Mouse (Mus musculus) thymus, postnatal 4 days (tissue): ENCODE data around the gene Hlf.

Source experiments
- DNase-seq: peaks from one replicate; pipeline ENCODE4 v3.0.0; 2021

Hlf gene

DNA sequence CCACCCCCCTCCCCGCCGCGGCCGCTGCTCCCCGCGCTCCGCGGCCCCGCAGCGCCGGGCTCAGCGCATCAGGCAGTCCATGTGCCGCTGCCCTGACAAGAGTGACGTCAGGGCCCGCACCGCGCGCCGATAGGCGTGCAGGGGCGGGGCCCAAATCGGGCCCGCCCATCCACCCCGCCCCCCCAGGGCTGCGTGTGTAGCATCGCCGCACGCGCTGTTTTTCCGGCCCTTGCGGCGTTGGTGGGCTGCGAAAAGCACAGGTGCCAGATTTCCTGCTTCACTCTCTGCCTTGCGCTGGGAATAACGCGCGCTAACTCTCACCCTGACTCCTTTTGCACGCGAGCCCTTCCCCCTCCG lies at the start of gene Hlf:
TSS of gene Hlf (minus strand) at position 79 of the 357 bp plus-strand sequence.
- peak; percentile 93 for DNase-seq

DNA sequence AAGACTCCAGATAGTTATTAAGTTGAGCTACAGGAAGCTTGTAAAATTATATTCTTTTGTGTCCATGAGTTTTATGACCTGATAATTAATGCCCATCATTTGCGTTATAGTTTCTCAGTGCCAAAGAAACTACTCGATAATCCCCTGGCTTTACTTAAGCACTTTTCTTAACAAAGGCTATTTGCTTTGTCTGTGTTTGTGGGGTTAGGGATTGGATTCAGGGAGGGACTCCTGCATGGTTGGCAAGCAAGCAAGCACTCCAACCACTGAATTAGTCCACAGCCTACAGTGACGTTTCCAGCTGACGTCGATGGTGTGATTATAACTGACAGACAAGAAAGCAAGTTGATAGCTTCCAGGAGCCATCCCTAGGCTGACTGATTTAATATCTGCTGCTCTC lies 48.1 kb upstream of the Hlf start:
- DNase-seq, result no peak

DNA sequence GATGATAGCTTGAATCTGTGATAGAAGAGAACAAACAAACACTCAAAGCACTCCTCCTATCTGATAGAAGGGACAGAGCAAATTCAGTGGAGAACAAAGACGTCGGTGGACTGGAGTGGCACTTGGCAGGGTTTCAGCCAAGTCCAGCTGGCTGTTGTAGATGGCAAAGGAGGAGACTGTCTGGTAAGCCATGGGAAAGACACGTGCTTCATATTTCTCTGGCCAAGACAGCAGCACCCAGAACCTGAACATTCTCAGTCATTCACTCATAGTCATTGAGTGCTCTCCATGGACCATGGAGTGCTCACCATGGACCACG lies 34.5 kb upstream of the Hlf start:
- no peak for DNase-seq

DNA sequence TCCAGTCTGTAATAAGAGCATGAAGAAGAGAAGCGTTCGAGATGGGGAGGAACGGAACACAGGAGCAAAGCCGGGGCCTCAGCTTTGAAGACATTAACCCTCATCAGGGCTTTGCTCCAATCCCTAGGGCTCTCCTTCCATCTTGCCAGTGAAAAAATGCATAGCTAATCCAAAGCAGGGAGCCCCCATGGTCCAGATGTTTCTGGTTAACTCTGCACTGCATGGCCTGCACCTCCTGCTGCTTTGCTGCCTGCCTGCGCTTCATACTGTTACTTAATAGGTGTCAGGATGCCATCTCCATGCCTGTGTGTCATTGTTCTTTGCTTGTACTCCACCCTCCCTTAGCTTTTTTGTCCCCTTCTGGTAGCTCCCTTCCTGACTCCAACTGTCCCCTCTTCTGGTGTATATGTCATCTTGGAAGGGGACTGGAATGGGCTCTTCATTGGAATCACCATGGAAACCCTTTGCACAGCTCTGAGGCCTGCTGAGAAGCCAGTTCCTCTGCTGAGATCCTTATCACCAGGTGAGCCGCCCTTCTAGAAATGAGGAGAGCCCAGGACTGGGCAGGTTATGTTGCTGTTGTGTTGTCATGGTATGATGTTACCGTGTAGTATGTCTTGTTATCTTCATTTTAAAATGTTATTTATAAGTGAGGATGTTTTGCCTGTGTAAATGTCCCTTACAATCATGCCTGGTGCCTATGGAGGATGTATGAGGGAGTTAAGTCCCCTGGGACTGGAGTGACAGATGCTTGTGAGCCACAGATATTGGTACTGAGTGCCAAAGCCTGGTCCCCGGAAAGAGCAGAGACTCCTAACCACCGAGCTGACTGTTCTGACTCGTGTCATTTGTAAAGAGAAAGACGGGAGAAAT lies 33.9 kb upstream of the Hlf start:
- no peak for DNase-seq

DNA sequence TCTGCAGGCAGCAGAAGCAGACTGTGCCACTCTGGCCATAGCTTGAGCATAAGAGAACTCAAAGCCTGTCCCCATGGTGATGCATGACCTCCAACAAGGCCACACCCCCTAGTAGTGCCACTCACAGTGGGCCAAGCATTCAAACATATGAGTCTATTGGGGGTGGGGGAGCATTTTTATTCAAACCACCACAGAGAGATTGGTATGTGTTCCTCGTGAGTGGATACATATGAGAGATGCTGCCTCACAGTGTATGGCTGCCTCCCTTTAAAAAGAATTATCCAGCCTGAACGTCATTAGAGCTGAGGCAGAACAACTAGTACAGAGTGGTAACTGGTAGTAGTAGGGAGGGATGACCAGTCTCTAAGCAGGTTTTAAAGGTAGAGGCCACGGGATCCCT lies 33.2 kb upstream of the Hlf start:
- DNase-seq, result no peak

DNA sequence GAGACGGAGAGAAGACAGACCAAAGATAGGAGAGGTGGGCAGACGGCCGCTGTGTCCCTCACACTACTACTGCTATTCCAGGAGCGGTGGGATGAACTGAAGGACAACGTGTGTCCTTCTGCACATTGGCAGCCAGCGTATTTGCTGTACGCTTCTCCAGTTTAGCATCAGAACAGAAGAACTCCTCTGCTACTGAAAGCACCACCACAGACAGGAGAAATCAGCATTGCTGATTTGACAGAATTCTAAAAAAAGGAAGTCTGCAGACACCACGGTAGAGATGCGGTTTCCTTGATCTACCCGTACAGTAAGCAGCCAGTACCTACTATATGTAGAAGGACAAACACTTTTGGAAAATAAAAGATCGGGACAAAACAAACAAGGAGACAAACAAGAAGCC lies 29.0 kb upstream of the Hlf start:
- DNase-seq, result peak; percentile 16

DNA sequence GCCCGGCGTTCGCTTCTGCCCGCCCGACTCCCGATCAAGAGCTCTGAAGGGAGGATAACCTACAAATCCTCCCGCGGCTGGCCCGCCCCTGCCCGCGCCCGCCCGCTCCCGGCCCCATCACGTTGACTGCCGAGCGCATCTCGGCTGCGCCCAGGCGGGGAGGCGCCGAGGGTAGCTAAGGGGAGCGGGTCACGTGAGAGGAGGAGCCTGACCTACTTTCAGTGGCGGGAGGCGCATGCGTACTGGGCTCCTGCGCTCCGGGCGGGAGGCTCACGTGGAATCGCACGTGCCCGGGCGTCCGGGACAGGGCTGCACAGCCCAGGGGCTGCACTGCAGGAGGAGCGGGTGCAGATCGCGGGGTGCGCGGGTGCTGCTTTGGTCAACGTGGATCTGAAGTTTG lies 27.2 kb upstream of the Hlf start:
- DNase-seq, result peak; percentile 99

DNA sequence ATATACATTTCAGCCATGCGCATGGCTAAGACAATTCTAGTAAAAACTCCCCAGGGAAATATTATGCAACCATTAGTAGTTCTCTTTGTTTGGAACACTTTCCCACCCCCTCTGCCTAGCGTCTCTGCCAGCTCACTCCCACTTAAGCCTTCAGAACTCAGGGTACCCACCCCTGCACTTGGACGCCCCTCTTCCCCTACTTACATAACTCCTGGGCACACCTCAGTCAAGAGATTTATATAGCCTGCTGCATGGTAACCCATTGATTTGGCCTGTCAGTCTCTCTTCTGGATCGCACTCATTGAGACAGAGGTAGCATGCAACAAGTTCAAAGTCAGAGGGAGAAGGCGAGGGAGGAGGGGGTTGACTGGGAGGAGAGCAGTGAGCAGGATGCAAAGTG lies 26.3 kb upstream of the Hlf start:
- DNase-seq, result no peak

DNA sequence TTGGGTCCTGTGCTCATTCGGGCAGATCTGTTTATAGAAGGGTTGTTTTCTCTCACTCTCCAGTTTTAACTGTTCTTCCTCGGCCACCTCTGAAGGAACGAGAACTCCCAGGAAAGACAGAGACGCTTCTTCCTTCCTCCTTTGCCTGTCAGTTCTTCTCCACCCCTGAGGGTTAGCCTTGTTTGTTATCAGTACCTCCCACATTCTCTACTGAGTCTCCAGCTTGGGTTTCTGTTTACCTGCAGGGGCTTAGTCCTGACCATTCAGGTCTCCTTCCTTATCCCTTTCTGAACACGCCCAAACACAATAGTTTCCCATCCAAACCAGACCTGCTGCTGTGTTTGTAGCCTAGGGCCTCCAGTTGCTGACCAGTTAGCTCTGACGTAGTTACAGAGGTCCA lies 8.2 kb upstream of the Hlf start:
- no peak for DNase-seq

DNA sequence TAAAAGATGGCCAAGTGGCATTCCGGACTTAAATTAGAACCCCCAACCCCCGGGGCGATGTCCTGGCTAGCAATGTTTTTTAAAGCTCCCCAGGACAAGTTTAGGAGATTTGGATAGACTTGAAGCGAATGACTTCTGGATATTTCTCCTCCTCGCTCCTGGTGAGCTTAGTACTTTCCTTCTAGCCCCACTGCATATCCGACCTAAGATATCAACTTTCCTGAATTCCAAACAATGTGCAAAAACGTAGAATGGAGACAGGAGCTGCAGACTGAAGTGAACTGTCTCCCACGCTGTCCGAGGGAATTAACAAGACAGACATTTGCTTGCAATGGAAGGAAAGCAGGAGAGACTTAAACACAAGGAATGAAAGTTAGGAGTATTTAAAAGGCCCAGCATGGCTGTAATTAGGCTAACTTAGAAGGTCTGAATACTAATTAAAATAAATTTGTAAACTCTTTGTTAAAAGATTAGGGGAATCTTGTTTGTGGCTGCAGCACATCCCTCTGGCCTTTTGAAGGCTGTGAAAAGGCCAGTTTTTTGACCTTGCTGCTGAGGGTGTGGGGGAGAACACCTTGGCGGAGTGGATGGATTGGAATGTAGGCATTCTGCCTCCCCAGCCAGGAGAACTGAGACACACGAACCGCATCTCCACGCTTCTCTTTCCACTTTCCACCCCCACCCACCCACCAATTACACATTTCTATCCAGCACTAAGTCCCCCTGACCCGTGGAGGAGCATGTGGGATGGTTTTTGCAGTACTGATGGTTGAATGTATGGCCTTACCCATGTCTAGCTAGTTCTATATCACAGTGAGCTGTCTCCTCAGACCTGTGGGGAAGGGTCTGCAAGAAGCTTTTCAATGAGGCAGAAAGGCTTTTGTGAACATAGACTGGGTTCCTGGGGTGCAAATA lies 833 bp upstream of the Hlf start:
- no peak for DNase-seq

DNA sequence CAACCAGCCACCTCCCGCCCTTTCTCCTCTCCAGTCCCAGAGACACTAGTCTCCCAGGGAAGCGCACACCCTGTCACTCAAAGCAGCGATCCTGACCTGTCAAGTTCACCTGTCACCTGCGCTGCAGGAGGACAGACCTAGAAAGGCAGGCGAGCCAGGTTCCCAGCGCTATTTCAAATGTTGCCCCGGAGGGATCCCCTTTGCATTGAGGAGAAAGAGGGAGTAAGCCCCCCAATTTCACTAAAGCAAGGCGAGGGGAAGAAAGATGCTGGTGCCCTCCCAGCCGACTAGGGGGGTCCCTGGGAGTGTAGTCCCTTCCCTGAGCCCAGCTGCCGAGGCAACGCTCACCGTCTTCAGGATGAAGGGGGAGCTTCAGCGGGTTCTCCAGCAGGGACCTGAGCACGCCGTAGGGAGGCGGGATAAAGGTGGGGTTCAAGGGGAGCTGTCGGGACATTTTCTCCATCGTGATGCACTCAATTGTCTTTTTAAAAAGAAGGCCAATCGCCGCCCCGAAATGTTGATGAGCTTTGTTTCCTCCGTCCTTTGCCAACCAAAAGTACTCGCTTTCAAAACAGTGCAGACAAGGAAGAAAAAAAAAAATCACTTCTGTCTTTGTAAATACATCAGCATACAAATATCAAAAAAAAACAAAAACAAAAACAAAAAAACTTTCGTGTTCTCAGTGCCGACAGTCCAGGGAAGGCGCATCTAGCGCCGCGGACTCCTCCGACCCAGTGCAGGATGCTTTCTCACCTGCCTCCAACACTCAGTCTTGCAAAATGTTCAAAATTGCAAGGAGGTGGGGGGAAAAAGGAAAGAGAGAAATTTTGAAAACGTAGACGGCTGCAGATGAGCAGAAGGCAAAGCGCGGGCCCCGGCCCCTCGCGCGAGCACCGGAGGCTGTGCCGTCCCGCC lies 536 bp downstream of the Hlf start:
- peak; percentile 30 for DNase-seq

DNA sequence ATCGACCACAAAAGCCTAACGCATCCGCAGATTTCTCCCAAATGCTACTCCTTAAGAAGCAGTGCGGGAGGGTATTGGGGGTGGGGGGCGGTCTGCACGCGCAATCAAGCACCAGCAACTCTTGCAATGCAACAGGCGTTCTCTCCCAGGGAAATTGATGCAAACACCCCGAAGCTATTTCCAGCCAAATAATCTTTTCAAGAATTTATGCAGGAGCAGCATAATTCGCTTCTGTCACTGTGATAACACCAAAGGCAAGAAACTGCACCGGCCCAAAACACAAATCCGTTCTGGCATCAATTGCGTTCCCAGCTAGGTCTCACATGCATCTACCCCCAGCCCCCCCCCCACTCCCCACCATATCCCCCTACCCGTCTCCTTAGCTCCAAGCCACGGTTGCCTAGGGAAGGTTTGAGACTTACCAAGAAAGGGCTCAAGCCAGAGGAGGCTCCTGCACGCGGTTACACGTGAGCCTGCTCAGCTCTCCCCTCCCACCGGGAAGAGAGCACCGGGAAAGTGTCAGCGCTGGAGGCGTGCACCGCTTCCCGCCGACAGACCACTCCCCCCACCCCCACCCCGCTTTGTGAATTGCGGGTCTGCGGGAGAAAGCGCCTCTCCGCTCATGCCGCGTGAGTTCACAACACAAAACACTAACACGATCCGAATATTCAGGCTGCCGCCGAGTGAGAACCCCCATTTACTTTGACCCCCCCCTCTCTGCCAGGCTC lies 1.4 kb downstream of the Hlf start:
- DNase-seq, result peak; percentile 20

DNA sequence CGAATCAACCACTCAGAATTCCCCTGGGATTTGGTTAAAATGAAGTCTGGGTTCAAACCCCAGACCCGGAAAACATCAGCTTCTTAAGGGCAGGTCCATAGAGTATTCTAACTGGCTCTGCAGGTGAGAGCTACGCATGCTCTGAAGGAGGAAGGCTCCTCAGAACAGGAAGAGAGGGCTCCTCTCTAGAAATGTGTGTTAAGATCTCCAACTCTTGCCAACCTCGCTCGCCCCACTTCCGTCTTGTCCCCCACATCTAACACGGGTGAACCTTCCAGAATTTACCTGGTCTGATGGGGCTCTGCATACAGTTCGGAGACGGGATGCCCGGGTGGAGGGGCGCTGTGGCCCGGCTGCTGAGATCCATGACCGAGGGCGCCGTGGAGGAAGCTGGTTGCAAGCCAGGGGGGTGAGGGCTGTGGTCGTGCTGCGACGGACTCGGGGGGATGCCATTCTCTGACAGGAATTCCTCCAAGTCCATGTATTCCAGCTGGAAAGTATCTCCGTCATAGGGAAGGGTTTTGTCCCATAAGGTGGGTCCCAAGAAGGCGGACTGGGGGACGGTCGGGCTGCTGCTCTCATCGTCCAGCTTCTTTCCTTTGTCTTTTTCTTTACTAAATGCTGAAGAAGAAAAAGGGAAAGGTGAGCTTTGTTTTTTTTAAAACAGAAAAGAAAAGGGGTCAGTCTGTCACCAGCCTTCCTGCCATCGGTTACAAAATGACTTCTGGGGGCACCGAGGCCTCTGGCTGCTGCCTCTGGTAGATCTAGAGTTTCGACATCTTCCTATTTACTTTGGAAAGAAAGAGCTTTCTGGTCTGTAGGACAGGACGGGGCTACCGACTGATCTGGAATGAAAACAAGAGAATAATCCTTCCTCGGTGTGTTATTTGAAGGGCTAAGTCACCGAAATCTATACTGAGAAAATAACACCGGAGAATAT lies 2.9 kb downstream of the Hlf start:
- DNase-seq, result peak; percentile 50

DNA sequence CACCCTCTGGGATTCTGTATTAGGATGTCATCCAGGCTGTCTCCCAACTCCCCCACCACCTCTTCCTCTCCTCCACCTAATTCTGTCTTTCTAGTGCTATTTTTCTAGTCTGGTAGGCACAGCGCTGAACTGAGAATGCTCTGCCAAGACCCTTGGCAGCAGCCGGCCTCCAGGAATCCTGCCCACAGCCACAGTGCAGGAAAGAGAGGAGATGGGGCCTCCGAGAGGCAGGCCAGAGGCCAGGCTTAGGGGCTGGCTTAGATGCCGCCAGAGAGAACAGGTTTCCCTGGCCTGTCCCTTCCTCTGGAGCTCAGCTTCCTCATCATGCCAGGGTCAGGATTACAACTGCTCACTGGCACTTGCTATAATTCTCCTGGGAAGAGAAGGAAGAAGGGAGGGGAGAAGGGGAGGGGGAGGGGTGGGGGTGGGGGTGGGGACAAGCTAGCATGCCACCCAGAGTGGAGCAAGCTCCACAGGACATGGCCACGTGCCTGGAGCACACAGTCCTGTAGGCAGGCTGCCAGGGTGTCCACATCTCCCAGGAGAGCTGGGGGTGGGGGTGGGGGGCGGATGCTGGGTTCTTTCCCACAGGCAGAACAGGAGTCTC lies 8.6 kb downstream of the Hlf start:
- DNase-seq, result no peak

DNA sequence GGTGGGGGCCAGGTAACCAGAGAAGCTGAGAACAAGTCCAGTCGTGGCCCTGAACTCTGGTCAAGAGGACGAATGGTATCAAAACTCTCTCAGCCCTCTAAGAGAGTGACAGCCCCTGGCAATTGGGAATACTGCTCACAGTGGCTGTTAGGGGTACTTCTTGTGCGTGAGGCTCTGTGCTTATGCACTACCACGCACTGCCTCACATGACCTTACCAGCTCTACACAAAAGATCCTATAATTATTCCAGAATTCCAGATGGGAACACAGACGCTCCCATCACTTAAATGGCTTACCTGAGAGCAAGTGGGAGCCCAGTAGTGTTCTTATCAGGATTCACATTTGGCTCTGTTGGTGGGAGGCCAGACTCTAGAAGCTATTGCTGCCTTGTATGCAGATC lies 9.6 kb downstream of the Hlf start:
- no peak for DNase-seq

DNA sequence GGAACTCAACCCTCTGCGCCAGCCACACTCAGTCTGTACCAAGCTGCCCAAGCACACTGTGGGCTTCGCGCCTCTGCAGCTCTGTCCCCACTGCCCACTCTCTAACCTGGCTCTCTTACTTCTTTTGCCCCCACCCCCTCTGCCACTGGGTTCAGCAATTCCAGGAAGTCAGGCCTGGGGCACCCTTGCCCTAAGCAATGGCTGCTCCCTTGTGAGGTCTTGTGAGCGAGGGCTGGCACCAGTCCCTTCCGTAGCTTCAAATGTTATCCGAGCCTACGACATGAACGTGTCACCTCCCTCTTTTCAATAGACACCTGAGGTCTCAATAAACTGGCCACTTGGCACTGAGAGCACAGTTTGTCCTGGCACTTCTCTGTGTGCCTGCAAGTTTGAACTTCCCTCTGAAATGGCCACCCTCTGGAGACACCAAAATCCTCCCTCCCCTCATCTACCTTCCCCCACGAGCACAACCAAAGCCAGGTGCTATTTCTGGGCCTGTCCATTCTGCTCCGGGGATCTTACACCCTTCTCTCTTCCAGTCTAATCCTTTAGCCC lies 10.5 kb downstream of the Hlf start:
- DNase-seq, result no peak

DNA sequence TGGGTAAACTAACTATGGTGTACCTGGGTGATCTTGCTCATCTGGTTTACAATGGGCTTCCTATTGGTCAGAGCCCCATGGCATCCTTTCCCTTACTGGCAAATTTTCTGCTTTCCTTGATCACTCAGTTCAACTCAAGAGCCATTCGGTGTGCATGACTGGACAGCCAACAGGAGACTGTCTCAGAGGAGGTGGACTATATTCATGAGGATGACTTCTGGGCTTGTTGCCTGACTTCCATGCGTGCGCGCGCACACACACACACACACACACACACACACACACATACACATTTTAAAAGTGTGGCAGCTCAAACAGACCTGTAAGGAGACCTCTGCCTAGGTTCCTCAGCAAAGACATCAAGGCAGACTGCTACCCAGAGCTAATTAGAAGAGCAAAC lies 12.7 kb downstream of the Hlf start:
- DNase-seq, result no peak

DNA sequence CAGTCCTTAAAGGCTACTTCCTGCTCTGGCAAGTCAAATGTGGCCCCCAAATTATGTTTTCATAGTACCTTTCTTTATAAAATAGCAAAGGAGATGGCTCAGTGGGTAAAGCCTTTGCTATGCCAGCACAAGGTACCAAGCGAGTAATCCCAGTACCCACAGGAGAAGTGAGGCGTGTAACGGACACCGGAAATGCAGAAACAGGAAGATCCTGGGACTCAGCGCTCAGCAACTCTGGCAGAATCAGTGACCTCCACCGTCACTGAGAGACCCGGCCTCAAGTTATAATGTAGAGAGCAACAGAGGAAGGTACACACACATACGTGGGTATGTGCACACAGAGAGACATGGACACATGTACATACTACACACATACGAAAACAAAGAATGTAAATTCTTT lies 14.3 kb downstream of the Hlf start:
- no peak for DNase-seq

DNA sequence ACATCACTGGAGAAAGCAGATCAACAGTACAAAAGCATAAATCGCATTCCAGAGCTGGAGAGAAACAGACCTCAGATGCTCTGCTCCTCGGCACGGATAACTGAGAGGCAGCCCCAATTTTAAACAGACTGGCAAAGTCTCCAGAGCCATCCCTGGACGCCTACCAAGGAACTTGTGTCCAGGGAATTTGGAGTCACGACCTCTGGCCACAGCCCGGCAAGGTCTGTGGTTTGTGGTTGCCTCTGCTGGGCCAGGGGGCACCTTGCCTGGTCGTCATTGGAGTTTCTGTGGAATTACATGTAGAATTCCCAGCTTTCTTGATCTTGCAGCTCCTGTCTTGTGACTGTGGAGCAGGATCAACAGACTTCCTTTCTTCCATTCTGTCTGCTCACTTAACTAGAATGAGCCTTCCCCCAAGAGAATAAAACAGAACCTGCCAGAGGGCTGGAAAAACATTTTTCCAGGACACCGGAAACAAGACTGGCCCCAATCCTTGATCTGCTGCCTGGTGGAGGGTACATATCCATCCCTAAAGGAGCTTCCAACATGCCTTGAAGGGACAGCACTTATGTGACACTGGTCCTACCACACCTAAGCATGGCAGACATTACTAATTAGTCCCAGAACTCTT lies 19.1 kb downstream of the Hlf start:
- DNase-seq, result no peak

DNA sequence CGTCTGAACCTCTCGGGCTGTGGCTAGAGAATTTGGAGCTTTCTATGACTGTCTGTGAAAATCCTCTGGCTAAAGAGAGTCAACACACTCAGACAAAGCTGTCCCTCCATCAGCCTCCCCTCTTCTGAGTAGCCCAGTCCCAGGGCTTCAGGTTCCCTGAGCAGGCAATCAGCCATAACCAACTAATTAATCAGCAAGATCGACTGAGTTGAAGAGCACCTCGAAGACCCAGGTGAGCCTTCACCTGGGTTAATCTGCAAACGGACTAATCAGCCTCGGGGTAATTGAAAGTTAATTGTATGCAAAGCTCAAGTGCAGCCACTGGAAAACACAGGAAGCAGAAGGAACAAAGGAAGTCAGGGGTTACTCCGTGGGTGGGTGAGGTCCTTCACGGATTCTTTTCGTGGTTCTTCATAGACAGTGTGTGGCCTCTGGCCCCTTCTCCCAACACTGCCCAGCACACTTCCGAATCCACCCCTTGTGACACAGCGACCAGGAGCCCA lies 19.9 kb downstream of the Hlf start:
- DNase-seq, result no peak
